Mouse (Mus musculus) kidney, postnatal 4 days (tissue): ENCODE measurements around the gene Tmem178b.
A peak's percentile ranks its signal among the peaks of the same experiment; 100 is the strongest.

ENCODE experiments used
- DNase-seq, 2 experiments: peaks; one replicate each; pipeline ENCODE4 v3.0.0; 2021; ENCODE audit warnings: mixed read lengths in 2 of 2

Gene Tmem178b

GRCm38 (mm10) chr6:39872901-39873591, at the start of gene Tmem178b:
Gene Tmem178b (plus strand): TSS chr6:39873271.
- peak; percentile 14 to 40 for DNase-seq

GRCm38 (mm10) chr6:39828736-39829135, 44.3 kb upstream of the Tmem178b start:
- DNase-seq = no peak

- DNase-seq = no peak
Measured at GRCm38 (mm10) chr6:39843698-39844342, 29.3 kb upstream of the Tmem178b start.

DNA sequence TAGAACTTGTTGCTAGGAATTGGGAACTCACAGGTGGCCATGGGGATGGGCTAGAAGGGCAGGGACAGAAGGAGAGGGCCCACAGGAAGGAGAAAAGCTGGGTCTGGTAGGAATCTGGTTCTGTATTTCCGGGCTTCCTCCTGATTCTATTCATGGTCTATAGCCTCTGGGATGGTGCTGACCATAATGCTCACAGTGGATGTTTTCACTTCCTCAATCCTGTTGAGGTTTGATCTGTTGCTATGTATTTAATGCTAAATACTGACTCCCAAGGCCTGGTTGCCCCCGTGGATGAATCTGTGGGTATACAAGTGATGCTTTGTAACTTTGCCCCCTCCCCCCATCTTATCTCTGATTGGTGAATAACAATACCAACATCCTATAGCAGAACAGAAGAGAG, 25.5 kb upstream of the Tmem178b start:
- DNase-seq = no peak

- DNase-seq = peak in 1 of 2 experiments; percentile 2
Measured at GRCm38 (mm10) chr6:39848766-39849165, 24.3 kb upstream of the Tmem178b start.

DNA sequence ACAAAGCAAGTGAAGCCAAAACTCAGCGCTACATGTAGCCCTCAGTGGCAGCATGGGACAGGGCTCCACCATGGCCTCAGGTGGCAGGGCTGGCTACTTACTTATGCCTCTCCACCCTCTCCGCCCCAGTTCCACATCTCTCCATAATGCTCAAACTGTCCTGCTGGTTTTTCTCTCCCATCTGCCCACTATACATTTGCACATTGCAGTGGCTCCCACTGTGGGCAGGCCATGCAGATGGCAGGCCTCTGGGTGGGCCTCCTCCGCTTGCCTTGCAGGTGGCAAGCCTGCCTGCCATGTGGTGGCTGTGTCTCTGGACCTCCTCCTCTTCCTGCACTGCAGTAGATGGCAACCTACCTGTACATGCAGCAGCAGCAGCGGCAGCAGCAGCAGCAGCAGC, 23.4 kb upstream of the Tmem178b start:
- DNase-seq = no peak

- peak; percentile 56 to 59 for DNase-seq
Measured at GRCm38 (mm10) chr6:39870271-39871135, 2.6 kb upstream of the Tmem178b start.

DNA sequence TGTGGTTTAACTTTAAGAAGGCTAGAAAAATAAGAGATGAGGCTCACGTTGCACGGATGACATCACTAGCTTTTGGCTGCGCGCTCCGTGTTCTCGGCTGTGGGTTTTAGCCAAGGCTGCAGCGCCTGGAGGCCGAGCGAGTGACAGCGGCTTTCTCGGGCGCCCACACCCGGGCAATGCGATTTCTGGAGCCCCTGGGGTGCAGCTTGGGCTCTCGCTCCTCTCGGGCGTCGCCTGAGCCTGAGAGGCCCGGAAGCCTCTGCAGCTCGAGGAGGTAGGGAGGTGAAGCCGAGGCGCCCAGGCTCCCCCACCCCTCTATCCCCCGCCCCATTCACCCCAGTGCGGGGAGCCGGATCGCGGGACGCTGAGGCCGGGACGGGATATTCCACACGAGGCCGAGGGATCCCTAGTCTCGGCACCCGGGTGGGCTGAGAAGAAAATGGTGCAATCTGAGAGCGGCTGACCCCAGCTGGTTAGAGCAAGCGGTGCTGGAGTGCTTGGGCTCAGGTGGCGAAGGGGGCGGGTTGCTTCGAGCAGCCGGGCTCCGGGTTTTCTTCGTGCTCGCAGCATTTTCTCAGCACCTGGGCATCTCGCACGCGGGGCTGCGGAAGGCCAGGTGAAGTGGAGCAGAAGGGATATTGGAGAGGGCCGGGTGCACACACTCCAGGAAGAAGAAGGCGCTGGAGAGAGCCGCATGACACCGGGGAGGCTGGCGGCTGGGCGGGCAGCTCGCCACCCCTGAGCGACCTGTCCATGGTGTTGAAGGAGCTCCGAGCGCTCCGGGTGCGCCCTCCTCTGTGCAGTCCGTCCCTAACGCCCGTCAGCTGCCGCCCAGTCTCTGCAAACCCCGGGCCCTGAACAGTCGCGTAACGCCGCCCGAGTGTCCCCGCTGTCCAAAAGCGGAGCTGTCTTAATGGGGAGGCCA, 1.4 kb upstream of the Tmem178b start:
- peak; percentile 74 to 81 for DNase-seq

DNA sequence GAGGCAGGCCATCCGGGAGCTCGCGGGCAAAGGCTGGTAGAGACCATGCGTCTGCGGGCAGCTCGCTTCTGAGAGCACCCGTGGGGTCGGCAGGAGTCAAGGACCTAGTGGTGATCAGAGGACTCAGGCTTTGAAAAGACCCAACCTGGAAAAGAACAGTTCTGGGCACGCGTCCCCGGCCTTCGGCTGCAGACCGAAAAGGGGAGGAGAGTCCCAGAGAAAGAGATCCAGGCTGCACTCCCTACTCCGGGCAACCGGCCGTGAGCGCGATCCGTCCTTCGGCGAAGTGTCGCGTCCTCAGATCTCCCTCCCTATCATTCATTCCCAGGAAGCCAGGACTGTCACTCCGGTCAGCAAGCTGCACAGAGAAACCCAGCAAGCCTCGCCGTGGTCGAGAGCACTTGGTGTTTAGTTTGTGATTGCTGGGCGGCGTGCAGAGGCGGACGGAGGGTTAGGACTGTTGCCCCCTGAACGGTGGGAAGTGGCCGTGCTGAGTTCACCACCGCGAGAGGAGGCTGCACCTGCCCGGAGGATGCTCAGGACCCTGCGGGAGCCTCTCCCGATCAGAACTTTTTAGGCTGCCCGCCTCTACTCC, 668 bp upstream of the Tmem178b start:
- peak; percentile 16 to 34 for DNase-seq

GRCm38 (mm10) chr6:39875186-39875585, 2.1 kb downstream of the Tmem178b start:
- DNase-seq = no peak

- no peak for DNase-seq
Measured at GRCm38 (mm10) chr6:39876444-39876843, 3.4 kb downstream of the Tmem178b start.

DNA sequence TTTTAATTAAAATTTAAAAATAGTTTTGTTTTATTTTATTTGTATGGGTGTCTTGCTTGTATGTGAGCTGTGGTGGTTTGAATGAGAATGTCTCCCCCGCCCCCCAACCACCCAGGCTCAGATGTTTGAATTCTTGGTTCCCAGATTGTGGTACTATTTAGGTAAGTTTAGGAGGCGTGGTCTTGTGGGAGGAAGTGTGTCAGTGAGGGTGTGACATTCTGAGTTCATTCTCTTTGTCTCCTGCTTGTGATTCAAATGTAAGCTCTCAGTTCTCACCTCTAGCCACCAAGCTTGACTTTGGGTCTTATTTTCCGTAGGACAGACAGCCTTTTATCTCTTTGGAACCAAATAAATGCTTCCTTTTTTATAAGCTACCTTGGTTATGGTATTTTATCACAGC, 17.7 kb downstream of the Tmem178b start:
- no peak for DNase-seq

DNA sequence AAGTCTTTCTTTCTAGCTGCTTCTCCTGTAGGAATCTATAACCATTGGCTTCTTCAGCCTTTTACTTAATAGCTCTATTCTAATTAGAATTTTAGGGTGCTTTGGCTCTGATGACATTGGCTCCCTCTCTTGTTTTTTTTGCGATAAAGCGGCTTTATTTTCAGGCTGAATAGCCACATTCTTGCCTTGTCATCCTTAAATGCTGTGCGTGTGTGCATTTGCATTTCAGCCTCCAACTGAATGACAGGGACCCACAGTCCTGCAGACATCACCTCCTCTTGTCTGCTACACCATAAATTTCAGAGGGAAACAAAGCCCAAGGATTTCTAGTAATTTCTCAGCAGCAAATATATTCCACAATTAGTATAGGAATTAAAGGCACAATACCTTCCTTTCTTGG, 23.4 kb downstream of the Tmem178b start:
- no peak for DNase-seq

- peak; percentile 63 to 64 for DNase-seq
Measured at GRCm38 (mm10) chr6:39899231-39899630, 26.2 kb downstream of the Tmem178b start.

DNA sequence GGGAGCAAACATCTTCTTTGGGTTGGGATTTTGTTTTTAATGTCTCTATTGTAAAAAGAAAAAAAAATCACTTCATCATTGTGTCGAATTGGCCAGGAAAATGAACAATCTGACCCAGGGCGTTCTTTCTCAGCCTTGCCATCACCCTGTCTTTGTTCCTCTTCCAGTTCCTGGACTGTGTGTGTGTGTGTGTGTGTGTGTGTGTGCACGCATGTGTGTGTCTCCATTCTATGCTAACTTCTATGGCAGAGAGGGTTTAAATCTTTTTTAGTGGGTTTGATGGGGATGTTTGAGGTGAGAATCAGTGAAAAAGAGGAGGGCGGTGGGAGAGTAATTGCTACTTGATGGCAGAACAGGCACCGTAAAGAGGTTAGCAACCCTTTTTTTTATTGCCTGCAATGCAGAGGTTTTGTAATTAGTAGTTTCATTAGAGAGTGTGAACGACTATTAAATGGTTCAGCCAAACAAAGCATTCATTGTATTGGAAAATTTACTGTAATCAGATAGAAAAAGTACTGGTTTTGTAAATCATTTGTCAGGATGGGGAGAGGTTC, 30.2 kb downstream of the Tmem178b start:
- no peak for DNase-seq

GRCm38 (mm10) chr6:39903845-39904244, 30.8 kb downstream of the Tmem178b start:
- no peak for DNase-seq

GRCm38 (mm10) chr6:39914956-39915355, 41.9 kb downstream of the Tmem178b start:
- no peak for DNase-seq

DNA sequence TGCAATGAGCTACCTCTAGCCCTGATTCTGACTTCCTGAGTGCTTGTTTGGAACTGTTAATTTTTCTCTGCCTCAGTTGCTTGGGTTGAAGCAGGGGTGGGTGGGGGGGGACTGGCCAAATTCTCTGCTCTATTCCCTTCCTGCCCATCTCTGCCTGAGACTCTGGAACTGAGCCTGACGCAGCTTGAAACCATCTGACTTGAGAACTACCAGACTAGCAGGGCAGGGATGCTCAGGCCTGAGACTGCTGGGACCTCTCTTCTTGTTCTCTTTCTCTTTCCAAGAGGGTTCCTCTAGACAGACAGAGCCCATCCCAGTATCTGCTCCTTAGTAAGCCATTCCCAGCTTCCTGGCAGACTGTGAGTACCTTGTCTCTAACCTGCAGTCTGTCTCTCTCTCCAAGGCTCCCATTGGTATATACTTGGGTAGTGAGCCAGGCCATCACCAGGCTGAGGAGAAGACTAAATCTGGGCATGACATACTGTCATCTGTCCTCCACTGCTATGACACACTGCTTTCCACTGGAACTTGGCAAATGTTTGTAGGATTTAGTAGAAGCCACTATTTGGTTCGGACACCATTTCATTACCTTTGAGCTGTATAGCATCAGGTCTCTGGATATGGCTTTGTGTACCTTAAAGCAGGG, 42.7 kb downstream of the Tmem178b start:
- no peak for DNase-seq

DNA sequence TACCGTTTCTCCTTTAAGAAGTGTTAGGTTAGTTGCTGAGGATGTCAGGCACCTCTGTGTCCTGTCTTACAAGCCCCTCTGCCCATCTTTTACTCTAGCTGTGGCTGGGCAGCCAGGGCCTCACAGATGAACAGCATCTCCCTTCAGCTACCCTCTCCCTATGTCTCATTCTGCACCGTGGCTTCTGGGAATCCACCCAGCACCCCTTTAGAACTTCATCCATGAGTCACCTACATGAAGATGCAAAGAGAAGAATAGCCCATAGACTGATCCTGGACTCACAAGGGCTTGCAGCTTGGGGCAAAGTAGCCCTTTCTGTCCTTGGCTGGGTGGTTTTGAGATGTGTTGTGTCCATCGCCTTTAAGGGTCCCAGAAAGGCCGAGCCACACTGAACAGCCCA, 43.4 kb downstream of the Tmem178b start:
- DNase-seq = no peak

GRCm38 (mm10) chr6:39917242-39917641, 44.2 kb downstream of the Tmem178b start:
- no peak for DNase-seq

- DNase-seq = no peak
Measured at GRCm38 (mm10) chr6:39917729-39918128, 44.7 kb downstream of the Tmem178b start.
